Mouse (Mus musculus): ENCODE data around the gene Tmem201. TPM values are rescaled to one million over a fixed set of nuclear protein-coding genes. Genes with fewer than 3 reads are reported as not detected.
"Not testable (repeated sequence)": the region's sequence is repeated elsewhere in the genome, so short reads cannot be mapped to it uniquely, and the experiment has no call there.

Gene Tmem201
- polyA plus RNA-seq, 1 experiment: 27.7 TPM

GRCm38 (mm10) chr4:149773408-149774093, 35.7 kb upstream of the Tmem201 start:
- Histone ChIP-seq H3K4me3 (ENCODE audit: insufficient read depth, poor library complexity, severe bottlenecking) (peak overlapping the region; percentile 64), H3K79me2 (ENCODE audit: control insufficient read depth, insufficient read depth) (peaks cover 50% of the 10 kb centered on the region), H3K36me3 (ENCODE audit: control insufficient read depth, insufficient read depth) (peaks cover 3% of the 10 kb centered on the region), H3K27me3 (ENCODE audit: control insufficient read depth, insufficient read depth, insufficient read length) (no peaks in the 10 kb centered on the region), H3ac (ENCODE audit: control insufficient read depth, insufficient read length, low read depth) (peak overlapping the region; percentile 91), H3K79me3 (ENCODE audit: low read depth) (peaks cover 16% of the 10 kb centered on the region)
- TF ChIP-seq MYOG (IDR thresholded peaks at IDR 0.05; ENCODE audit: control insufficient read depth, extremely low read depth, insufficient read length): no peak
- TF ChIP-seq CEBPB (IDR thresholded peaks at IDR 0.05; ENCODE audit: low read depth): no peak
- no peak for TF ChIP-seq USF1 (IDR thresholded peaks at IDR 0.05; ENCODE audit: low read depth)
- TF ChIP-seq MYOD1 (IDR thresholded peaks at IDR 0.05; ENCODE audit: control insufficient read depth, insufficient read length, low read depth): no peak
- TF ChIP-seq FOSL1 (IDR thresholded peaks at IDR 0.05; ENCODE audit: insufficient read depth, low read length, poor library complexity, severe bottlenecking): no peak
- TF ChIP-seq CTCF (IDR thresholded peaks at IDR 0.05; ENCODE audit: control insufficient read depth, insufficient read depth, insufficient read length): no peak
- TF ChIP-seq MAX (IDR thresholded peaks at IDR 0.05): no peak

GRCm38 (mm10) chr4:149772394-149772793, 34.5 kb upstream of the Tmem201 start:
- H3K36me3 ChIP-seq (ENCODE audit: control insufficient read depth, insufficient read depth): peaks cover 3% of the 10 kb centered on the region
- TF ChIP-seq MAX (IDR thresholded peaks at IDR 0.05) (no peak), CTCF (IDR thresholded peaks at IDR 0.05; ENCODE audit: control insufficient read depth, insufficient read depth, insufficient read length) (peak; percentile 24), FOSL1 (IDR thresholded peaks at IDR 0.05; ENCODE audit: insufficient read depth, low read length, poor library complexity, severe bottlenecking) (no peak)
- no peak overlapping the region for H3K4me3 ChIP-seq (ENCODE audit: insufficient read depth, poor library complexity, severe bottlenecking)
- H3K79me3 ChIP-seq (ENCODE audit: low read depth): peaks cover 16% of the 10 kb centered on the region
- no peaks in the 10 kb centered on the region for H3K27me3 ChIP-seq (ENCODE audit: control insufficient read depth, insufficient read depth, insufficient read length)
- no peak overlapping the region for H3ac ChIP-seq (ENCODE audit: control insufficient read depth, insufficient read length, low read depth)
- peaks cover 55% of the 10 kb centered on the region for H3K79me2 ChIP-seq (ENCODE audit: control insufficient read depth, insufficient read depth)

GRCm38 (mm10) chr4:149765201-149765600, 27.4 kb upstream of the Tmem201 start:
- Histone ChIP-seq H3K79me2 (ENCODE audit: control insufficient read depth, insufficient read depth) (peaks cover 33% of the 10 kb centered on the region), H3K36me3 (ENCODE audit: control insufficient read depth, insufficient read depth) (peaks cover 8% of the 10 kb centered on the region), H3K27me3 (ENCODE audit: control insufficient read depth, insufficient read depth, insufficient read length) (no peaks in the 10 kb centered on the region), H3K79me3 (ENCODE audit: low read depth) (peaks cover 4% of the 10 kb centered on the region), H3ac (ENCODE audit: control insufficient read depth, insufficient read length, low read depth) (no peak overlapping the region), H3K4me3 (ENCODE audit: insufficient read depth, poor library complexity, severe bottlenecking) (no peak overlapping the region)
- TF ChIP-seq CEBPB (IDR thresholded peaks at IDR 0.05; ENCODE audit: low read depth) (no peak), MAX (IDR thresholded peaks at IDR 0.05) (no peak), MYOG (IDR thresholded peaks at IDR 0.05; ENCODE audit: control insufficient read depth, extremely low read depth, insufficient read length) (no peak), FOSL1 (IDR thresholded peaks at IDR 0.05; ENCODE audit: insufficient read depth, low read length, poor library complexity, severe bottlenecking) (no peak), USF1 (IDR thresholded peaks at IDR 0.05; ENCODE audit: low read depth) (no peak)

- H3K79me2 ChIP-seq (ENCODE audit: control insufficient read depth, insufficient read depth): peaks cover 17% of the 10 kb centered on the region
- no peaks in the 10 kb centered on the region for H3K79me3 ChIP-seq (ENCODE audit: low read depth)
- no peak overlapping the region for H3ac ChIP-seq (ENCODE audit: control insufficient read depth, insufficient read length, low read depth)
- no peaks in the 10 kb centered on the region for H3K27me3 ChIP-seq (ENCODE audit: control insufficient read depth, insufficient read depth, insufficient read length)
- H3K36me3 ChIP-seq (ENCODE audit: control insufficient read depth, insufficient read depth): peaks cover 12% of the 10 kb centered on the region
- no peak for TF ChIP-seq FOSL1 (IDR thresholded peaks at IDR 0.05; ENCODE audit: insufficient read depth, low read length, poor library complexity, severe bottlenecking)
- no peak for TF ChIP-seq MAX (IDR thresholded peaks at IDR 0.05)
- no peak for TF ChIP-seq MYOD1 (IDR thresholded peaks at IDR 0.05; ENCODE audit: control insufficient read depth, insufficient read length, low read depth)
- no peak for TF ChIP-seq MYOG (IDR thresholded peaks at IDR 0.05; ENCODE audit: control insufficient read depth, extremely low read depth, insufficient read length)
- TF ChIP-seq USF1 (IDR thresholded peaks at IDR 0.05; ENCODE audit: low read depth): no peak
- TF ChIP-seq CEBPB (IDR thresholded peaks at IDR 0.05; ENCODE audit: low read depth): no peak
- TF ChIP-seq CTCF (IDR thresholded peaks at IDR 0.05; ENCODE audit: control insufficient read depth, insufficient read depth, insufficient read length): no peak
- H3K4me3 ChIP-seq (ENCODE audit: insufficient read depth, poor library complexity, severe bottlenecking): no peak overlapping the region
These were observed 25.5 kb upstream of the Tmem201 start for GRCm38 (mm10) chr4:149763335-149763734.

GRCm38 (mm10) chr4:149759517-149759916, 21.7 kb upstream of the Tmem201 start:
- H3K27me3 ChIP-seq (ENCODE audit: control insufficient read depth, insufficient read depth, insufficient read length): no peaks in the 10 kb centered on the region
- no peaks in the 10 kb centered on the region for H3K79me3 ChIP-seq (ENCODE audit: low read depth)
- no peak overlapping the region for H3K4me3 ChIP-seq (ENCODE audit: insufficient read depth, poor library complexity, severe bottlenecking)
- peaks cover 21% of the 10 kb centered on the region for H3K36me3 ChIP-seq (ENCODE audit: control insufficient read depth, insufficient read depth)
- no peak overlapping the region for H3ac ChIP-seq (ENCODE audit: control insufficient read depth, insufficient read length, low read depth)
- no peak for TF ChIP-seq USF1 (IDR thresholded peaks at IDR 0.05; ENCODE audit: low read depth)
- no peak for TF ChIP-seq MAX (IDR thresholded peaks at IDR 0.05)
- no peak for TF ChIP-seq FOSL1 (IDR thresholded peaks at IDR 0.05; ENCODE audit: insufficient read depth, low read length, poor library complexity, severe bottlenecking)
- no peaks in the 10 kb centered on the region for H3K79me2 ChIP-seq (ENCODE audit: control insufficient read depth, insufficient read depth)

GRCm38 (mm10) chr4:149758423-149758822, 20.6 kb upstream of the Tmem201 start:
- Histone ChIP-seq H3K4me3 (ENCODE audit: insufficient read depth, poor library complexity, severe bottlenecking) (no peak overlapping the region), H3K36me3 (ENCODE audit: control insufficient read depth, insufficient read depth) (peaks cover 26% of the 10 kb centered on the region), H3K27me3 (ENCODE audit: control insufficient read depth, insufficient read depth, insufficient read length) (no peaks in the 10 kb centered on the region), H3K79me3 (ENCODE audit: low read depth) (no peaks in the 10 kb centered on the region), H3K79me2 (ENCODE audit: control insufficient read depth, insufficient read depth) (no peaks in the 10 kb centered on the region), H3ac (ENCODE audit: control insufficient read depth, insufficient read length, low read depth) (no peak overlapping the region)
- no peak for TF ChIP-seq MYOD1 (IDR thresholded peaks at IDR 0.05; ENCODE audit: control insufficient read depth, insufficient read length, low read depth)
- TF ChIP-seq MAX (IDR thresholded peaks at IDR 0.05): no peak

- H3K4me3 ChIP-seq (ENCODE audit: insufficient read depth, poor library complexity, severe bottlenecking); H3ac ChIP-seq (ENCODE audit: control insufficient read depth, insufficient read length, low read depth); H3K79me3 ChIP-seq (ENCODE audit: low read depth); H3K27me3 ChIP-seq (ENCODE audit: control insufficient read depth, insufficient read depth, insufficient read length); H3K79me2 ChIP-seq (ENCODE audit: control insufficient read depth, insufficient read depth): not testable (repeated sequence)
- H3K36me3 ChIP-seq (ENCODE audit: control insufficient read depth, insufficient read depth): peaks cover 29% of the 10 kb centered on the region
These were observed 18.7 kb upstream of the Tmem201 start for GRCm38 (mm10) chr4:149756546-149756945.
